Mouse (Mus musculus) myocyte (in vitro differentiated cells): Measurements from ENCODE around the gene Dusp28. TPM values are rescaled to one million over a fixed set of nuclear protein-coding genes. Genes with fewer than 3 reads are reported as not detected.
A peak's percentile ranks its signal among the peaks of the same experiment; 100 is the strongest.

ENCODE experiments used
- H3K27me3 ChIP-seq: one replicate; pipeline ENCODE4 v1.6.1; 2011; ENCODE audit not compliant: control insufficient read depth, insufficient read depth, insufficient read length
- H3K36me3 ChIP-seq: one replicate; pipeline ENCODE4 v1.6.1; 2011; ENCODE audit not compliant: control insufficient read depth, insufficient read depth
- H3K4me2 ChIP-seq: one replicate; pipeline ENCODE4 v1.6.1; 2011; ENCODE audit warnings: low read depth, control low read depth
- H3K4me3 ChIP-seq: one replicate; pipeline ENCODE4 v1.5.1; 2011; ENCODE audit warnings: mild to moderate bottlenecking, control low read depth, moderate library complexity
- H3K79me2 ChIP-seq: one replicate; pipeline ENCODE4 v1.6.1; 2011; ENCODE audit not compliant: control insufficient read depth, insufficient read depth
- H3ac ChIP-seq: one replicate; pipeline ENCODE4 v1.6.1; 2011; ENCODE audit not compliant: control insufficient read depth, insufficient read length
- CEBPB ChIP-seq: IDR thresholded peaks from 2 replicates; pipeline ENCODE4 v1.6.1; 2011; ENCODE audit warnings: mild to moderate bottlenecking, moderate library complexity; ENCODE audit not compliant: poor library complexity, insufficient read depth, severe bottlenecking
- E2F4 ChIP-seq: IDR thresholded peaks from one replicate; pipeline ENCODE4 v1.6.1; 2011; ENCODE audit warnings: mild to moderate bottlenecking, control low read depth, moderate library complexity; ENCODE audit not compliant: insufficient read depth
- MAX ChIP-seq: IDR thresholded peaks from one replicate; pipeline ENCODE4 v1.6.1; 2011; ENCODE audit warnings: low read depth, mild to moderate bottlenecking, control low read depth
- MYOD1 ChIP-seq, 3 experiments: IDR thresholded peaks; one replicate each; pipeline ENCODE4 v1.6.1; 2011; ENCODE audit warnings: control low read depth in 2 of 3, low read depth in 2 of 3, mild to moderate bottlenecking in 2 of 3, moderate library complexity in 1 of 3; ENCODE audit not compliant: insufficient read length in 2 of 3, control insufficient read depth in 1 of 3
- MYOG ChIP-seq, 3 experiments: IDR thresholded peaks; one replicate each; pipeline ENCODE4 v1.6.1; 2011; ENCODE audit warnings: control low read depth in 2 of 3, low read depth in 2 of 3, mild to moderate bottlenecking in 2 of 3; ENCODE audit not compliant: insufficient read length in 2 of 3, control insufficient read depth in 1 of 3, insufficient read depth in 1 of 3
- POLR2A ChIP-seq: IDR thresholded peaks from one replicate; pipeline ENCODE4 v1.6.1; 2011; ENCODE audit warnings: low read depth, mild to moderate bottlenecking, control low read depth, moderate library complexity; ENCODE audit not compliant: insufficient read length
- POLR2AphosphoS2 ChIP-seq: IDR thresholded peaks from one replicate; pipeline ENCODE4 v1.6.1; 2011; ENCODE audit warnings: low read depth, control low read depth; ENCODE audit not compliant: insufficient read length
- REST ChIP-seq: IDR thresholded peaks from one replicate; pipeline ENCODE4 v1.6.1; 2011; ENCODE audit warnings: mild to moderate bottlenecking, control low read depth, moderate library complexity; ENCODE audit not compliant: insufficient read depth, insufficient read length
- SRF ChIP-seq: IDR thresholded peaks from one replicate; pipeline ENCODE4 v1.6.1; 2011; ENCODE audit warnings: low read depth; ENCODE audit not compliant: control insufficient read depth, insufficient read length
- TCF12 ChIP-seq: IDR thresholded peaks from one replicate; pipeline ENCODE4 v1.6.1; 2011; ENCODE audit warnings: mild to moderate bottlenecking, control low read depth; ENCODE audit not compliant: poor library complexity, insufficient read depth, severe bottlenecking
- USF1 ChIP-seq: IDR thresholded peaks from one replicate; pipeline ENCODE4 v1.6.1; 2011; ENCODE audit warnings: low read depth, mild to moderate bottlenecking, control low read depth, moderate library complexity
- polyA plus RNA-seq: library from polyadenylated mRNA; unstranded; fragments of >200 nt; fragmentation: generic; extraction: Trizol; gene quantifications from one replicate; pipeline ENCODE4 v1.2.1, GENCODE M21; 2012; ENCODE audit warnings: missing spikeins

Dusp28 gene
- polyA plus RNA-seq, 1 experiment: 40.9 TPM

- H3K4me3 ChIP-seq: no peak overlapping the region
- no peak overlapping the region for H3ac ChIP-seq
- no peaks in the 10 kb centered on the region for H3K27me3 ChIP-seq
- H3K4me2 ChIP-seq: no peak overlapping the region
- H3K79me2 ChIP-seq: no peaks in the 10 kb centered on the region
- TF ChIP-seq SRF (no peak), POLR2A (no peak), E2F4 (no peak), MAX (no peak), TCF12 (no peak), MYOG (IDR thresholded peaks at IDR 0.05; ENCODE audit: control insufficient read depth in 1 of 3, insufficient read depth in 1 of 3, insufficient read length in 2 of 3, low read depth in 2 of 3) (no peak), USF1 (no peak), REST (no peak), MYOD1 (IDR thresholded peaks at IDR 0.05; ENCODE audit: control insufficient read depth in 1 of 3, insufficient read length in 2 of 3, low read depth in 2 of 3) (no peak), POLR2AphosphoS2 (no peak), CEBPB (no peak)
- no peaks in the 10 kb centered on the region for H3K36me3 ChIP-seq
Observed at GRCm38 (mm10) chr1:92872666-92873065, 34.1 kb upstream of the Dusp28 start.

DNA sequence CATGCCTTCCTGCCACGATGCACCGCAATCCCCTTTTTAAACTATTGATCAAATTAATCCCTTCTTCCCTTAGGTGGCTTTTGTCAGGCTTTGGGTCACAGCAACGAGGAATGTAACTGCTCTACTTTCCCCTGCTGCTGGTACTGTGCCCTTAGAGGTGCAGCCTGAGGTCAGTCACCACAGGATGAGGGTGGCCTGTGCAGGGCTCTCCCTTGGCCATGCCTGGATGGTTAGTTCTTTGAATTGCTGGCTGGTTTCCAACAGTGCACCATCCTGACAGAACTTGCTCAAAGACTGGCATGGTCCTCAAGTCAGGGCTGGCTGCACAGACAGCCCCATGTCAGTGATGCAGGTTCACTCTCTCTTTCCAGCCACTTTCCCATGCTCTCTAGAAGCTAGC, 32.8 kb upstream of the Dusp28 start:
- no peaks in the 10 kb centered on the region for H3K36me3 ChIP-seq
- no peaks in the 10 kb centered on the region for H3K79me2 ChIP-seq
- H3K4me2 ChIP-seq: no peak overlapping the region
- no peak for TF ChIP-seq MYOG (IDR thresholded peaks at IDR 0.05; ENCODE audit: control insufficient read depth in 1 of 3, insufficient read depth in 1 of 3, insufficient read length in 2 of 3, low read depth in 2 of 3)
- no peak for TF ChIP-seq MYOD1 (IDR thresholded peaks at IDR 0.05; ENCODE audit: control insufficient read depth in 1 of 3, insufficient read length in 2 of 3, low read depth in 2 of 3)
- TF ChIP-seq CEBPB: no peak
- no peak for TF ChIP-seq SRF
- H3ac ChIP-seq: no peak overlapping the region
- H3K27me3 ChIP-seq: no peaks in the 10 kb centered on the region
- no peak overlapping the region for H3K4me3 ChIP-seq

DNA sequence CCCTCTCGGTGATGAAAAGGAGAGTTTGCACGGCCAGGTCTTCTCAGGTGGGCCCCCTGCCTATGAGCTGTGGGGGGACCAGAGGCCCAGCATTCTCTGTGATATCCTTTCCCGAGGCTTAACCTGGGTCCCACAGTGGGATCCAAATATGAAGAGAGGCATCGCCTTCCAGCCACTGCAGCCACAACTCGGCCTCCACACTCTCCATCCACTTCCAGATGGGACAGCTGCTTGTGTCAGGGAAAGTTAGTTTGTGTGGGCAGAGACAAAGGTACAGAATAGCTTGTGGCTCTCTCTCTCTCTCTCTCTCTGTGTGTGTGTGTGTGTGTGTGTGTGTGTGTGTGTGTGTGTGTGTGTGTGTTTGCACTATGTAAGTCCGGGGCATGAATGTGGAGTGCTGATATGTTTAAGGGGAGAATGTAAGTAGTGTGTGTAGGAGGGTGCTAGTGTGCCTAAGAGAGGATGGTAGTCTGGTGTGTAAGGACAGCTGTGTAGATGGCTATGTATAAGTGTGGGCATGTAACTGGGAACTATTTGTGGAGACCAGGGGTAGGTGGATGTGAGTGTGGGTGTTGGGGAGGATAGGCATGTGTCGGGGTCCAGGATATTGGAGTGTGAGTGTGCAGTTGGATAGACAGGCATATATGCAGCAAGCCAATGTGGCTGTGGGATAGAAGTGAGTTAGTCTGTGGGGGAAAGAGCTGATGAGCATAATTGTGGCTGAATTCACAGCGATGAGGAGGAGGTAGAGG, 31.2 kb upstream of the Dusp28 start:
- Histone ChIP-seq H3K4me2 (peak overlapping the region; percentile 18), H3K27me3 (no peaks in the 10 kb centered on the region), H3K4me3 (no peak overlapping the region), H3K79me2 (no peaks in the 10 kb centered on the region), H3ac (no peak overlapping the region), H3K36me3 (no peaks in the 10 kb centered on the region)
- TF ChIP-seq TCF12: no peak
- TF ChIP-seq MYOG (IDR thresholded peaks at IDR 0.05; ENCODE audit: control insufficient read depth in 1 of 3, insufficient read depth in 1 of 3, insufficient read length in 2 of 3, low read depth in 2 of 3): peak in 1 of 3 experiments; percentile 55
- peak in 2 of 3 experiments; percentile 48 to 73 for TF ChIP-seq MYOD1 (IDR thresholded peaks at IDR 0.05; ENCODE audit: control insufficient read depth in 1 of 3, insufficient read length in 2 of 3, low read depth in 2 of 3)

- no peak overlapping the region for H3ac ChIP-seq
- TF ChIP-seq USF1: no peak
- TF ChIP-seq TCF12: peak; percentile 68
- TF ChIP-seq MYOD1 (IDR thresholded peaks at IDR 0.05; ENCODE audit: control insufficient read depth in 1 of 3, insufficient read length in 2 of 3, low read depth in 2 of 3): peak; percentile 19 to 93 (median 52)
- no peak for TF ChIP-seq POLR2A
- TF ChIP-seq MYOG (IDR thresholded peaks at IDR 0.05; ENCODE audit: control insufficient read depth in 1 of 3, insufficient read depth in 1 of 3, insufficient read length in 2 of 3, low read depth in 2 of 3): peak in 2 of 3 experiments; percentile 38 to 85
- H3K4me3 ChIP-seq: no peak overlapping the region
- no peaks in the 10 kb centered on the region for H3K79me2 ChIP-seq
- peak overlapping the region; percentile 39 for H3K4me2 ChIP-seq
- peaks cover under 1% of the 10 kb centered on the region for H3K27me3 ChIP-seq
- no peaks in the 10 kb centered on the region for H3K36me3 ChIP-seq
Observed at GRCm38 (mm10) chr1:92877431-92877978, 29.3 kb upstream of the Dusp28 start.

- Histone ChIP-seq H3K79me2 (no peaks in the 10 kb centered on the region), H3K27me3 (peaks cover 7% of the 10 kb centered on the region), H3ac (no peak overlapping the region), H3K4me3 (no peak overlapping the region), H3K4me2 (peak overlapping the region; percentile 39), H3K36me3 (no peaks in the 10 kb centered on the region)
- TF ChIP-seq MYOG (IDR thresholded peaks at IDR 0.05; ENCODE audit: control insufficient read depth in 1 of 3, insufficient read depth in 1 of 3, insufficient read length in 2 of 3, low read depth in 2 of 3) (peak in 1 of 3 experiments; percentile 3), MYOD1 (IDR thresholded peaks at IDR 0.05; ENCODE audit: control insufficient read depth in 1 of 3, insufficient read length in 2 of 3, low read depth in 2 of 3) (peak in 1 of 3 experiments; percentile 9), REST (no peak), SRF (no peak), MAX (no peak)
Observed at GRCm38 (mm10) chr1:92878066-92878741, 28.6 kb upstream of the Dusp28 start.
